Mouse (Mus musculus) 416B (cell line): Measurements from ENCODE around the gene Mtcl1.

Experiments used
- DNase-seq: peaks from one replicate; pipeline ENCODE4 v3.0.0; 2011; ENCODE audit warnings: low read depth

The Mtcl1 gene

DNA sequence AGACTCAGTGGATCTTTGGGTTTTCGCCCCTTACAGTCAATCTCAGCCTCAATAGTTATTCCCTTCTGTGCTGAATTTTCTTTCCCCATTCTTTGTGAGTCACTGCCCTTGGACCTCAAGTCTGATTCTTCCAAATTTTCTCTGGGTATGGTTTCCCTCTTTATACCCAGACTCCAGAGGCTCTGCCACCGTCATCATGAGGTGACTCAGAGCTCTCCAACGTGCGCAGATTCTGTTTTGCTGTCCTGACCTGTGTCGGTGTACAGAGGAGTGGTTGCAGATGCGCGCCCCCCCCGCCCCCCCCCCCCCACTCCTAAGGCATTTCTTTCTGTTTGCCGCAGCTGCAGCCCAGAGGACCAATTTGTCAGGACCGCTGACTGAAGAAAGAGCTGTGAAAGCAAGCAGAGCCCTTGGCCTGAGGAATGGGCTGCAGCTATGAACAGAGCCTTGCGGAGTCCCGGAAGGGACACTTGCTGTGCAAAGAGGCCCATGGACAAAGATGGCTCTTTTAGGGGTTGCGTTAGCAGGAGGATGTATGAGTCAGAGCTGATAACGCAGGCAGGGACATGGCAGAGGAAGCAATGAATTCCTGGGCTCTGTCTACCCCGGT is 126.8 kb downstream of the Mtcl1 start:
- no peak for DNase-seq

DNA sequence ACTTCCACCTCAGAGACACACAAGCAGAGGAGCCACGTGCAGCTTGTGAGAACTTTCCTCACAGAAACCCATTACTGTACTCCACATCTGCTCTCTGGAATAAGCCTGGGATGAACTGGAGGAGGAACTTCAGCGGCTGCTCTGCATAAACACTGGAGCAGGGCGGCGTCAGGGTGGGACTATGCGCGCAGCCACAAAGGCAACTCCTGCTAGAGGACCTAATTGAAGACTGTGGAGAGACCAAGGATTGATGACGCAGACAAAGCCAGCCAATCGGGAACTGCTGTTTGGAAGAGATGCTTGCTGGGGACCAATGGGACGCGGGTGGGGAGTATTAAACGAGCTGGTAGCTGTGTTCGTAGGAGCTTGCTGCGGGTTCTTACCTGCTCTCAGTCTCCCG is 127.6 kb downstream of the Mtcl1 start:
- DNase-seq, result no peak

DNA sequence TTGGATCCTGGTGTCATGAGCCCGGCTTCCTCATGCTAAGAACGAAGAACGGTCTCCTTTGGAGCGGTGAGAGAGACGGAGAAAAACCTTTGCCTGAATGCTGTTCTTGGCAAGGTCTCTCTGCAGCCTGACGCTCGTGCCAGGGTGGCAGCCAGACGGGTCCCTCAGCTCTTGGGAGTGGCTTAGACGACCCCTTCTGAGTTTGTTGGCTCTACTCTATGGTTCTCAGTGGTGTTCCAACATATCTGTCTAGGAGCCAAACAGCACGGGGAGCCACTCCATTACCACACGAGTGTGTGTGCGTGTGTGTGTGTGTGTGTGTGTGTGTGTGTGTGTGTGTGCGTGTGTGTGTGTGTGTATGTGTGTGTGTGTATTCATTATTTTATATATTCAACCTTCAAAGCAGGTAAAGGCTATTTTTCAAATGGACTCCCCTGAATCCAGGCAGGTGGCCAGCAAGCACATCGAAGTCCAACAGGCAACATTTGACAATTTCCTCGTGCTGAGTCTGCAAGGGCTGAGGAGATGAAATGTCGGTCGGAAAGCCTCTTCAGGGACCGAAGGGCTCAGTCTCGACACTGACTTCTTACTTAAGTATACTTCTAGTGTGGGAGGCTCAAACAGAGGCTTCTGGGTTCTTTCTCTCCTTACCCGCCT is 128.7 kb downstream of the Mtcl1 start:
- DNase-seq, result no peak

DNA sequence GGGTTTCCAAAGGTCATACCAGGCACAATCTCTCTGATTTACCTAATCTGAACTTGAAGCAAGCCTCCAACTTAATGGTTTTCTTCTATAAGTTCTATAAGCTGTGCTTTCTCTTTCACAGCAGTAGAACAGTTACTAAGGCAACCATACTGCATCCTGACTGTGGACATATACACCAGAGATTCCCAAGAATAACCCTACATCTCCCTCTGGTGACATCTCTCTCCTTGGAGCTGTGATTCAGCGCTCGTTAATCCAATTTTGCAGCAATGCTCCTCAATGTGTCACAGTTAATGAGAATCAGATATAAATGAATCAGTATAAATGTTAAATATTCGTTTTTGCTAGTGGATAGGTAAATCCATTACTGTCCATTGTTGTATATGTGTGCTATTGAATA is 131.5 kb downstream of the Mtcl1 start:
- no peak for DNase-seq

DNA sequence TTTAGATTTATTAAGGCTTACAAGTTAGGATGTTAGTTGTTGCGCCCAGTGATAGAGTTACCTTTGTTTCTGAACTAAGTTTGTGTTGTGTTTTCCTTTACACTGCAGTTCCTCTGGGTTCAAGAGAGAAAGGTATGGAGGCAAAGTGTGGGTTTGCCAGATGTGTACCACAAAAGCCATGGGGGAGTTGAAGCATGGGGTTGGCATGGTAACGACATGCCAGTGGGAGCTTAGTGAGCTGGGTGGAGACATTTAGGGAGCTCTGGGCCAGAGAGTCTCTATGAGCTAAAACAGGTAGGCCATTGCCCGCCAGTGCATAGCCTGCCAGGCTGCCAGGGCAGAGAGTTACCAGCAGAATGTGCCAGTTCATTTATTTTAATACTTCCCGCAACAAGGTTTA is 132.0 kb downstream of the Mtcl1 start:
- DNase-seq, result no peak

DNA sequence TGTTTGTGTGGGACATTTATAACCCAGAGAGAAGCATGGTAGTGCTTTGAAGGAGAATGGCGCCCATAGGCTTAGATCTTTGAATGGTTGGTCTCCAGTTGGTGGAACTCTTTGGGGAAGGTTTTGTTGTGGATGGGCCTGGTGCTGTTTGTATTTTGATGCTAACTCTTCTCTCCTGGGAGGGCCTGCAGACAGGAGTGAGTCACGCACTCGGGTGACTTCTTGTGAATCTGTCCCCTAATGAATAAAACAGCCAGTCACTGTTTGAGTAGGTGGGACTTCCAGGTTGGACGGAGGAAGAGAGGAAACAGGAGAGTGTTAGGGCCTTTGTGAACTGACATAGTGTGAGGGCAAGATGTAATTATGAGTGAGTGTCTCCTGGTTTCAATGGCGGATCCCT is 132.4 kb downstream of the Mtcl1 start:
- no peak for DNase-seq

DNA sequence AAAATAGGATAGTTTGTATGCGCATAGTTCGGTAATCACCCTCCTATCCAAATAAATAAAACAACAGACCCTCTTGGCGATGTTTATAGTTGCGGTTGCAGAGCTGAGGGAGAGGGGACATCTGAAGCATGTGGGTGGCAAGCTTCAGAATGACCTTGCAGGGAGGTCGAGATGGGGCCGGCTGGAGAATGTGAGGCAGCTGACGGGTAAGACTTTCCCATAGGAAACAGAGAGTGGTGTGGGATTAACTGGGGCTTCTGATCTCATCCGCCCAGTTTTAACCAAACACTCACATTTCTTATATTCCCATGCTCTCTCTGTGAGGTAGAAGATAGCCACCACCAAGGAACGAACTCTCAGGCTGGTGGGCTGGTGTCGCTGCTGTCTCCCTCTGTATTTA is 134.1 kb downstream of the Mtcl1 start:
- no peak for DNase-seq

DNA sequence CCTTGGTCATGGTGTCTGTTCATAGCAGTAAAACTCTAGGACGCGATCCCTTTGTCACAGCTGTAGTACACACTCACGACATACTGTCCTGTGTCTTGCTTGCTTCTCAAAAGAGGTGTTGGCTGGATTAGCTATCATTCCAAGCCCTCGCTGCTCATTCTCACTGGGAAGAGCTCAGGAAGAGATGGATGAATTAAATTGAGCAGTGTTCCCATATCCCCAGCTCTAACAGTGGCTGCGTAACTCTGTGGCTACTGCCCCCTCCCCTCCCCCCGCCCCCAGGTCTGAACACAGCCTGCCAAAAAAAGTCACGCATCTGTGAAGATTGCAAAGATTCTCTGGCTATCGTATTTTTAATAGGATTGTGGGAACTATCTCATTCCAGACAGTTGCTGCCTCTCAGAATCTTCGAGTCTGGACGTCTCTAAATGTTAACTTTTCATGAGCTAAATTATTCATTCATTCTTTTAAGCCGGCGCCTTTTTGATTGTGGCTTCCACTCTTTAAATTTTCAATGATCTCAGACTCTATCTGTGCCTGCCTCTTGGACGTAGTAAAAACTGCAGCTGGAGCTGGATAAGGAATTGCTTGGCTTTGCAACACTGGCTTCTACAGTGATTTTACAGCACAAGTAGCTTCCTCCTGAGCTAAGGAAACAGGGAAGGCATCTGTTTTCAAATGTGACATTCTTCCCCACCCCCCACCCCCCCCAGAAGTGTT is 134.8 kb downstream of the Mtcl1 start:
- DNase-seq, result no peak

DNA sequence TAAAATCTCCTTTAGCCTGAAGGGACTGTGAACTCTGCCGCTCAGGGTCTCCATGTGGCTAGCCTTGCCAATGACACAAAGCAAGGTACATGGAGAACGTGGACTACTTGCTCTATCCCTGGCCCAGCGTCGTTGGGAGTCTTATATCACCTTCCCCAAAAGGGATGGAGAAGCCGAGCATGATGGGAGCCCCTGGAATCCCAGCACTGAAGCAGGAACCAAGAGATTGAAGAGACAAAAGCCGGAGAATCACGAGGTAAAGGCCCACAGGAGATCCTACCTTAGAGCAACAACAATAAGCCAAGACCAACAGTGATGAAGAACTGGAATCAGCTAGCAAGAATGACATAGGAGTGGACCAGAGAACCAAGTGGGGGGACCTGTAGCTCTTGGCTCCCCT is 147.6 kb downstream of the Mtcl1 start:
- no peak for DNase-seq

DNA sequence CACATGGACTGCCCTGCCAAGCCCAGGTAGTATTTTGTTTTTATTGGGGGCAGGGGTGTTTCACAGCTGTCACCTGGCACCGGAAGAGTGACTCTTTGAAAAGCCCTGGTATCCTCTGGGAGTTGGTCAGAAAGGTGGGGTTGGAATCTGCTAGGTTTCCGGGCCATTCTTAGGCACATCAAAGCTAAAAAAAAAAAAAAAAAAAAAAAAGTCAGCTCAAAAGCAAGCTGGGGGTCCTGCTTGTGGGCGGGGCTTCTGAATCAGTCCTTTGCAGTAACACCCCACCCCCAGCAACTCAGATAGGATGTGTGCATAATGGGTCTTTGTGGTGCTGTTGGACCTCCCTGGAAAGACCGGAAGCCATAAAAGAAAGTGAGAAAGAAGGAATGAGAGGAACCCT is 148.3 kb downstream of the Mtcl1 start:
- DNase-seq, result no peak

DNA sequence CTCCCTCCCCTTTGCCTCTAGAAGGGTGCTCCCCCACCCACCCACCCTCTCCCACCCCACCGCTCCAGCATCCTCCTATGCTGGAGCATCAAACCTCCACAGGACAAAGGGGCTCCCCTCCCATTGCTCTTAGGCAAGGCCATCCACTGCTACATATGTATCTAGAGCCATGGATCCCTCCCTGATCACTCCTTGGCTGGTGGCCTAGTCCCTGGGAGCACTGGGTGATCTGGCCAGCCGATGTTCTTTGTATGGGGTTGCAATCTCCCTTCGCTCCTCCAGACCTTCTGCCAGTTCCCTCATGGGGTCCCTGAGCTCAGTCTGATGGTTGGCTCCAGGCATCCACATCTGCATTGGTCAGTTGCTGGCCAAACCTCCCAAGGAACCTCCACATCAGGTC is 151.8 kb downstream of the Mtcl1 start:
- DNase-seq, result no peak

DNA sequence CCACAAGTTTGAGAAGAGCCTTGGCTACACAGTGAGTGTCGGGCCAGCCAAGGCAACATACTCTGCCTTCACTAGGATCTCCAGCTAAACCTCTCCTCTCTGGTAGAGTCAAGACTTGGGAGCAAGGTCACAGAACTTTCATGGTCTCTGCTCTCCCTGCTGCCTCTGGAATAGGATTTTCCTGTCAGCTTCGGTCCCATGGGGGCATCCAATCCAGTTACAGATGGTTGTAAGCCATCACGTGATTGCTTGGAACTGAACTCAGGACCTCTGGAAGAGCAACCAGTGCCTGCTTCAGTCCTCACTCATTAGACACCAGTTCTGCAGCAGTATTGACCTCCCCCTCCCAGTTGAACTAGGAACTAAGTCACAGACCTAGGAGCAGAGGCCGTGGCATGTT is 156.0 kb downstream of the Mtcl1 start:
- no peak for DNase-seq

DNA sequence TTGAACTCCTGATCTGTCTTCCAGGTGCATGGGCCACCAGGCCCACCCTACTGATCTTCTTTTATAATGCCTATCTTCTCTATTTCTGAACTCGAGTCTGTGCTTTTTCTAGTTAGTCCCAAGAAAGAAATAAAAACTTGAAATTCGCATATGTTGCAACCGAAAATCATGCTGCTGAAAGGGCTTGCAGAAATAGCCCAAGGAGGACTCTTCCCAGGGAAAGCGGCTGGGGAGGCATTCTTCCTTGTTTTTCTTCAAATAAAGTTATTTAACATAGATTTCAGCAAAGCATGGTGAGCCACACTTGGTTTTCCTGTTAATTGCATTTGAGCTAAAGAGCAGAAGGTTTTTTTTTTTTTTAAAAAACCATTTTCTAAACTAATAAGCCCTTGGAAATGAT is 159.7 kb downstream of the Mtcl1 start:
- DNase-seq, result no peak
